Mouse (Mus musculus) myocyte (in vitro differentiated cells): Measurements from ENCODE around the gene Telo2. TPM values are rescaled to one million over a fixed set of nuclear protein-coding genes. Genes with fewer than 3 reads are reported as not detected.

Source experiments
- H3K27me3 ChIP-seq: one replicate; pipeline ENCODE4 v1.6.1; 2011; ENCODE audit not compliant: control insufficient read depth, insufficient read depth, insufficient read length
- H3K36me3 ChIP-seq: one replicate; pipeline ENCODE4 v1.6.1; 2011; ENCODE audit not compliant: control insufficient read depth, insufficient read depth
- H3K4me2 ChIP-seq: one replicate; pipeline ENCODE4 v1.6.1; 2011; ENCODE audit warnings: low read depth, control low read depth
- H3K4me3 ChIP-seq: one replicate; pipeline ENCODE4 v1.5.1; 2011; ENCODE audit warnings: mild to moderate bottlenecking, control low read depth, moderate library complexity
- H3K79me2 ChIP-seq: one replicate; pipeline ENCODE4 v1.6.1; 2011; ENCODE audit not compliant: control insufficient read depth, insufficient read depth
- H3ac ChIP-seq: one replicate; pipeline ENCODE4 v1.6.1; 2011; ENCODE audit not compliant: control insufficient read depth, insufficient read length
- CEBPB ChIP-seq: IDR thresholded peaks from 2 replicates; pipeline ENCODE4 v1.6.1; 2011; ENCODE audit warnings: mild to moderate bottlenecking, moderate library complexity; ENCODE audit not compliant: poor library complexity, insufficient read depth, severe bottlenecking
- E2F4 ChIP-seq: IDR thresholded peaks from one replicate; pipeline ENCODE4 v1.6.1; 2011; ENCODE audit warnings: mild to moderate bottlenecking, control low read depth, moderate library complexity; ENCODE audit not compliant: insufficient read depth
- MAX ChIP-seq: IDR thresholded peaks from one replicate; pipeline ENCODE4 v1.6.1; 2011; ENCODE audit warnings: low read depth, mild to moderate bottlenecking, control low read depth
- MYOD1 ChIP-seq, 3 experiments: IDR thresholded peaks; one replicate each; pipeline ENCODE4 v1.6.1; 2011; ENCODE audit warnings: control low read depth in 2 of 3, low read depth in 2 of 3, mild to moderate bottlenecking in 2 of 3, moderate library complexity in 1 of 3; ENCODE audit not compliant: insufficient read length in 2 of 3, control insufficient read depth in 1 of 3
- MYOG ChIP-seq, 3 experiments: IDR thresholded peaks; one replicate each; pipeline ENCODE4 v1.6.1; 2011; ENCODE audit warnings: control low read depth in 2 of 3, low read depth in 2 of 3, mild to moderate bottlenecking in 2 of 3; ENCODE audit not compliant: insufficient read length in 2 of 3, control insufficient read depth in 1 of 3, insufficient read depth in 1 of 3
- POLR2A ChIP-seq: IDR thresholded peaks from one replicate; pipeline ENCODE4 v1.6.1; 2011; ENCODE audit warnings: low read depth, mild to moderate bottlenecking, control low read depth, moderate library complexity; ENCODE audit not compliant: insufficient read length
- POLR2AphosphoS2 ChIP-seq: IDR thresholded peaks from one replicate; pipeline ENCODE4 v1.6.1; 2011; ENCODE audit warnings: low read depth, control low read depth; ENCODE audit not compliant: insufficient read length
- REST ChIP-seq: IDR thresholded peaks from one replicate; pipeline ENCODE4 v1.6.1; 2011; ENCODE audit warnings: mild to moderate bottlenecking, control low read depth, moderate library complexity; ENCODE audit not compliant: insufficient read depth, insufficient read length
- SRF ChIP-seq: IDR thresholded peaks from one replicate; pipeline ENCODE4 v1.6.1; 2011; ENCODE audit warnings: low read depth; ENCODE audit not compliant: control insufficient read depth, insufficient read length
- TCF12 ChIP-seq: IDR thresholded peaks from one replicate; pipeline ENCODE4 v1.6.1; 2011; ENCODE audit warnings: mild to moderate bottlenecking, control low read depth; ENCODE audit not compliant: poor library complexity, insufficient read depth, severe bottlenecking
- TCF3 ChIP-seq: IDR thresholded peaks from one replicate; pipeline ENCODE4 v1.6.1; 2011; ENCODE audit warnings: low read depth, control low read depth; ENCODE audit not compliant: insufficient read length
- USF1 ChIP-seq: IDR thresholded peaks from one replicate; pipeline ENCODE4 v1.6.1; 2011; ENCODE audit warnings: low read depth, mild to moderate bottlenecking, control low read depth, moderate library complexity
- polyA plus RNA-seq: library from polyadenylated mRNA; unstranded; fragments of >200 nt; fragmentation: generic; extraction: Trizol; gene quantifications from one replicate; pipeline ENCODE4 v1.2.1, GENCODE M21; 2012; ENCODE audit warnings: missing spikeins

Gene Telo2
- polyA plus RNA-seq, 1 experiment, result 14.4 TPM

DNA sequence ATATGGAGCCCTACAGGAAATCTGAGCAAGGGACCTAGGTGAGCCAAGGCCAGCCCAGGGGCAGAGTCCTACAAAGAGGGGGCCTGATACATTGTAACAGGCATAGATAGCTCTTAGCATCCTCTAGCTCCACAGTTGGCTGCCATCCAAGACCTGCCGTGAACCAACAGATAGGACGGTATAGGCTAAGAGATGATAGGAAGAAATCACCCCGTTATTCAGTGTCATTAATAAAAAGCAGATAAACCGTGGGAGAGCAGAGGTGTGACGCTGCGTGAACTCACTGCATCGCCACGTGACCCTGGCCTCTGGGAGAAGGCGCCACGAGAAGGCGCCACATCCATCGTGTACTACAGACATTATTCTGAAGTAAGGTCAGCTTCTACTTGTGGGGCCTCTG is 51.9 kb downstream of the Telo2 start:
- H3K27me3 ChIP-seq, result no peaks in the 10 kb centered on the region
- no peak overlapping the region for H3K4me2 ChIP-seq
- TF ChIP-seq POLR2AphosphoS2 (no peak), USF1 (no peak), MAX (no peak), SRF (no peak), MYOD1 (IDR thresholded peaks at IDR 0.05; ENCODE audit: control insufficient read depth in 1 of 3, insufficient read length in 2 of 3, low read depth in 2 of 3) (no peak), CEBPB (no peak)
- no peak overlapping the region for H3K4me3 ChIP-seq
- H3K36me3 ChIP-seq, result no peaks in the 10 kb centered on the region
- no peak overlapping the region for H3ac ChIP-seq
- no peaks in the 10 kb centered on the region for H3K79me2 ChIP-seq

DNA sequence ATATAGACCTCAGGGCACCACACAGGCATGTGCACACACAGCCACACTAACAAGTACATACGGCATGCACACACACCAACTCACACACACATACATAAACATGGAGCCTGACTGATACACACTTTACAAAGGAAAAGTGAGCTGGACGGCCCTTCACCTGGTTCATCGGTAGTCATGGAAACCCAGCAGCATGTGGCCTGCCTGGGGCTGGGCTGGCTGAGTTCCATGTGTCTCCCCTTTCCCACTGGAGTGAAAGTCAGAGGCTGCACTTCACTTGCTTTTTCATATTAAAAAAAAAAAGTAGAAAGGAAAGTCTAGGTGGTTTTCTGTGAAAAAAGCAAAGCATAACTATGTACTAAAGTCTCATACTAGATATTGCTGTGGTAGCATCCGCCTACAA is 52.5 kb downstream of the Telo2 start:
- Histone ChIP-seq H3K36me3 (no peaks in the 10 kb centered on the region), H3K27me3 (no peaks in the 10 kb centered on the region), H3K79me2 (no peaks in the 10 kb centered on the region), H3K4me2 (no peak overlapping the region), H3ac (no peak overlapping the region), H3K4me3 (no peak overlapping the region)
- no peak for TF ChIP-seq CEBPB
- TF ChIP-seq MAX, result no peak

DNA sequence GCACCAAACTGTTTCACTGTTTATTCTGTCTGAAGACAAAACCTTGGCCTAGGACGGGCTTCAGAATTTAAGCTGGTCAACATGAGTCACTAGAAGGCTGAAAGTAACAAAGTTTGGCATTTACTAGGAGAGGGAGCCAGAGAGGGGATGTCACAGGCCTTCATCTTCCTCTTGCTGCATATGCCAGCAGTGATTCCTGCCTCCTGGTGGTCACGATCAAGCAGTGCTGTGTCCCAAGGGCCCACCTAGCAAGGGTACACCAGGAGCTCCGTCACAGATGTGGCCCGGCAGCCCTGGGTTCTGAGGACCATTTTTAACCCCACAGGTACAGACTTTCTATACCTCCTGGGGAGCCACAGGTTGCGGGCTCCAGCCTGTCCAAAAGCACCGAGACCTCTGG is 58.7 kb downstream of the Telo2 start:
- no peaks in the 10 kb centered on the region for H3K36me3 ChIP-seq
- H3ac ChIP-seq, result no peak overlapping the region
- H3K4me2 ChIP-seq, result no peak overlapping the region
- H3K79me2 ChIP-seq, result no peaks in the 10 kb centered on the region
- TF ChIP-seq CEBPB (no peak), MAX (no peak), REST (no peak), SRF (no peak), POLR2A (no peak), MYOG (IDR thresholded peaks at IDR 0.05; ENCODE audit: control insufficient read depth in 1 of 3, insufficient read depth in 1 of 3, insufficient read length in 2 of 3, low read depth in 2 of 3) (no peak), E2F4 (no peak), TCF3 (no peak), TCF12 (no peak), USF1 (no peak), MYOD1 (IDR thresholded peaks at IDR 0.05; ENCODE audit: control insufficient read depth in 1 of 3, insufficient read length in 2 of 3, low read depth in 2 of 3) (no peak), POLR2AphosphoS2 (no peak)
- no peak overlapping the region for H3K4me3 ChIP-seq
- H3K27me3 ChIP-seq, result no peaks in the 10 kb centered on the region

DNA sequence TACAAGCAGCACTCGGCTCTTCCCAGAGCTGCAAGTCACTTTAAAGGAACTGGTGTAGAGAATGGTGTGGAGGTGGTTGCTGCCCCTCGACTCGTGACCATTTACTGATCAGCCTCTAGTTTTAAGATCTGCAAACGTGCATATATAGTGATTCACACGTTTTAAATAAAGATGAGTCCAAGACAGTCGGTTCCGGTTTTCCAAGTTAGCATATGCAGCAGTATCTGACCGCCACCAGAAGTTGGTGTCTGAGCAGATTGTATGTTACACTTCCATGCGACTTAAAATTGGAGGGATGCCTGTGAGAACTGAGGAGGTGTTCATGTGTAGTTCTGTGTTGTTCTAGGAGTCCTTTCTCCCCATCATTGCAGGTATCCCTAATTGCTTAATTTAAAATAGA is 62.5 kb downstream of the Telo2 start:
- Histone ChIP-seq H3K79me2 (no peaks in the 10 kb centered on the region), H3K4me2 (no peak overlapping the region), H3K27me3 (no peaks in the 10 kb centered on the region), H3K4me3 (no peak overlapping the region), H3ac (no peak overlapping the region), H3K36me3 (no peaks in the 10 kb centered on the region)
- no peak for TF ChIP-seq MYOG (IDR thresholded peaks at IDR 0.05; ENCODE audit: control insufficient read depth in 1 of 3, insufficient read depth in 1 of 3, insufficient read length in 2 of 3, low read depth in 2 of 3)
- no peak for TF ChIP-seq USF1

Other genes with a start within 250 kb of the Telo2 start
- gene Igfals, start 250.0 kb downstream of the Telo2 start, polyA plus RNA-seq, result not detected
- gene Nubp2, start 229.6 kb downstream of the Telo2 start, polyA plus RNA-seq, result 38.5 TPM
- 46.6 TPM for gene Spsb3, start 229.3 kb downstream of the Telo2 start, polyA plus RNA-seq
- gene Eme2, start 220.9 kb downstream of the Telo2 start, polyA plus RNA-seq, result 12.5 TPM
- 142 TPM for gene Mrps34, start 220.9 kb downstream of the Telo2 start, polyA plus RNA-seq
- gene Nme3, start 219.5 kb downstream of the Telo2 start, polyA plus RNA-seq, result 23.7 TPM
- gene Mapk8ip3, start 179.0 kb downstream of the Telo2 start, polyA plus RNA-seq, result 47.6 TPM
- 16.3 TPM for gene Jpt2, start 155.3 kb downstream of the Telo2 start, polyA plus RNA-seq
- gene Cramp1l, start 100.2 kb downstream of the Telo2 start, polyA plus RNA-seq, result 3.5 TPM
- 8.9 TPM for gene Ift140, start 99.9 kb downstream of the Telo2 start, polyA plus RNA-seq
- gene Tmem204, start 32.4 kb downstream of the Telo2 start, polyA plus RNA-seq, result 0.43 TPM
- gene Ptx4, start 4.8 kb upstream of the Telo2 start, polyA plus RNA-seq, result not detected
- gene Clcn7, start 17.4 kb upstream of the Telo2 start, polyA plus RNA-seq, result 22.9 TPM
- gene Ccdc154, start 46.5 kb upstream of the Telo2 start, polyA plus RNA-seq, result not detected
- gene Gm38655, start 59.5 kb upstream of the Telo2 start, polyA plus RNA-seq, result not detected
- 13.7 TPM for gene BC003965, start 68.6 kb upstream of the Telo2 start, polyA plus RNA-seq
- gene Unkl, start 72.4 kb upstream of the Telo2 start, polyA plus RNA-seq, result 1.9 TPM
- gene Gnptg, start 124.2 kb upstream of the Telo2 start, polyA plus RNA-seq, result 26.5 TPM
- 44.7 TPM for gene Tsr3, start 124.2 kb upstream of the Telo2 start, polyA plus RNA-seq
- 0.01 TPM for gene Baiap3, start 140.4 kb upstream of the Telo2 start, polyA plus RNA-seq
- gene Ube2i, start 158.7 kb upstream of the Telo2 start, polyA plus RNA-seq, result 246 TPM
- not detected for gene Prss34, start 182.4 kb upstream of the Telo2 start, polyA plus RNA-seq
- gene Prss28, start 192.7 kb upstream of the Telo2 start, polyA plus RNA-seq, result not detected
- not detected for gene Prss29, start 202.7 kb upstream of the Telo2 start, polyA plus RNA-seq
- gene Tpsab1, start 229.6 kb upstream of the Telo2 start, polyA plus RNA-seq, result 0.47 TPM